Mouse (Mus musculus) MEL (cell line): ENCODE measurements around the gene Mcm3.

ENCODE experiments used
- CTCF ChIP-seq, 3 experiments: IDR thresholded peaks in 2 of 3; conservative IDR thresholded peaks in 1 of 3; 2 replicates each; pipeline ENCODE4 v1.5.1; 2011 to 2012; ENCODE audit warnings: low read length in 3 of 3, low read depth in 2 of 3, mild to moderate bottlenecking in 2 of 3, improper control_type of control experiment in 1 of 3, inconsistent platforms in 1 of 3, mixed read lengths in 1 of 3, moderate library complexity in 1 of 3; ENCODE audit not compliant: control insufficient read depth in 1 of 3, insufficient read depth in 1 of 3, poor library complexity in 1 of 3, severe bottlenecking in 1 of 3
- E2F4 ChIP-seq: IDR thresholded peaks from 2 replicates; pipeline ENCODE4 v1.6.1; 2011; ENCODE audit warnings: low read depth, low read length, improper control_type of control experiment, borderline replicate concordance
- EP300 ChIP-seq, 2 experiments: IDR thresholded peaks; 2 replicates each; pipeline ENCODE4 v1.6.1; 2011; ENCODE audit warnings: improper control_type of control experiment in 2 of 2, low read length in 2 of 2, low read depth in 1 of 2, mild to moderate bottlenecking in 1 of 2
- JUND ChIP-seq: IDR thresholded peaks from 2 replicates; pipeline ENCODE4 v1.6.1; 2011; ENCODE audit warnings: low read depth, mild to moderate bottlenecking, improper control_type of control experiment, low read length
- MAFK ChIP-seq: IDR thresholded peaks from 2 replicates; pipeline ENCODE4 v1.6.1; 2011; ENCODE audit warnings: low read depth, mild to moderate bottlenecking, low read length, improper control_type of control experiment, borderline replicate concordance
- MYB ChIP-seq: IDR thresholded peaks from 2 replicates; pipeline ENCODE4 v1.6.1; 2011; ENCODE audit warnings: mild to moderate bottlenecking, low read depth, low read length, improper control_type of control experiment
- POLR2A ChIP-seq, 2 experiments: IDR thresholded peaks; 2 replicates each; pipeline ENCODE4 v1.6.1; 2011 to 2012; ENCODE audit warnings: low read length in 2 of 2, mild to moderate bottlenecking in 2 of 2, control low read depth in 1 of 2, improper control_type of control experiment in 1 of 2, low read depth in 1 of 2, moderate library complexity in 1 of 2; ENCODE audit not compliant: control insufficient read depth in 1 of 2, insufficient read depth in 1 of 2, poor library complexity in 1 of 2
- SIN3A ChIP-seq: IDR thresholded peaks from 2 replicates; pipeline ENCODE4 v1.6.1; 2012; ENCODE audit warnings: low read length, improper control_type of control experiment, inconsistent platforms
- SMC3 ChIP-seq: IDR thresholded peaks from 2 replicates; pipeline ENCODE4 v1.6.1; 2011; ENCODE audit warnings: low read depth, low read length, improper control_type of control experiment
- TAL1 ChIP-seq: IDR thresholded peaks from 2 replicates; pipeline ENCODE4 v1.6.1; 2012; ENCODE audit warnings: mild to moderate bottlenecking, inconsistent platforms, low read length, moderate library complexity, mixed read lengths
- UBTF ChIP-seq: IDR thresholded peaks from 2 replicates; pipeline ENCODE4 v1.6.1; 2012; ENCODE audit warnings: low read depth, mild to moderate bottlenecking, inconsistent platforms, low read length, improper control_type of control experiment, moderate library complexity, borderline replicate concordance; ENCODE audit not compliant: insufficient read depth
- ZKSCAN1 ChIP-seq: IDR thresholded peaks from 2 replicates; pipeline ENCODE4 v1.6.1; 2012; ENCODE audit warnings: low read depth, mild to moderate bottlenecking, inconsistent platforms, low read length, improper control_type of control experiment, moderate library complexity
- ZNF384 ChIP-seq: IDR thresholded peaks from 2 replicates; pipeline ENCODE4 v1.6.1; 2012; ENCODE audit warnings: low read depth, mild to moderate bottlenecking, inconsistent platforms, low read length, improper control_type of control experiment

DNA sequence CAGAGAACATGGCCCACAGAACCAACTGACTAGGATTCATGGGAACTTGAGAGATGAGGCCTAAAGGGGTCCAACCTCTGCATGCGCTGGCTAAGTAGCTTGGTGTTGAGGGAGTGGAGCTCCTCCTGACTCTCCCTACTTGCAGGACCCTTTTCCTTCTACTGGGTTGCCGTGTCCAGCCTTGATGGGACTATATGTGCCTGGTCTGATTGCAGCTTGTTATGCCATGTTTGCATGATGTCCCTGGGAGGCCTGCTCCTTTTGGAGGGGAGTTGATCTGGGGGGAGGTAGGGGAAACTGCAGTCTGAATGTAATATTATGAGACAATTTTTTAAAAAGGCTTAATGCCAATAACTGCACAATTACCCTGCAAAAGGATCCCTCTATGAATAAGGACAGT is 18.8 kb downstream of the Mcm3 start:
- no peak for TF ChIP-seq EP300 (IDR thresholded peaks at IDR 0.05; ENCODE audit: low read depth in 1 of 2, low read length in 2 of 2)
- TF ChIP-seq CTCF (IDR thresholded peaks at IDR 0.05 in 2 of 3, conservative IDR thresholded peaks at IDR 0.05 in 1 of 3; ENCODE audit: control insufficient read depth in 1 of 3, insufficient read depth in 1 of 3, low read depth in 2 of 3, low read length in 3 of 3, poor library complexity in 1 of 3, severe bottlenecking in 1 of 3): no peak
- no peak for TF ChIP-seq UBTF
- TF ChIP-seq ZKSCAN1: no peak
- no peak for TF ChIP-seq ZNF384
- TF ChIP-seq POLR2A (IDR thresholded peaks at IDR 0.05; ENCODE audit: control insufficient read depth in 1 of 2, insufficient read depth in 1 of 2, low read depth in 1 of 2, low read length in 2 of 2, poor library complexity in 1 of 2): no peak
- no peak for TF ChIP-seq SIN3A
- TF ChIP-seq MAFK: no peak
- TF ChIP-seq JUND: no peak
- TF ChIP-seq E2F4: no peak
- no peak for TF ChIP-seq SMC3
- TF ChIP-seq TAL1: no peak
- TF ChIP-seq MYB: no peak
